Mouse (Mus musculus) MN1 (cell line): ENCODE results near the gene Gm12248.
"Not testable (repeated sequence)": the region's sequence is repeated elsewhere in the genome, so short reads cannot be mapped to it uniquely, and the experiment has no call there.

Source experiments
- DNase-seq: peaks from one replicate; pipeline ENCODE4 v3.0.0-alpha.2; 2016; ENCODE audit warnings: low spot score

The Gm12248 gene

DNA sequence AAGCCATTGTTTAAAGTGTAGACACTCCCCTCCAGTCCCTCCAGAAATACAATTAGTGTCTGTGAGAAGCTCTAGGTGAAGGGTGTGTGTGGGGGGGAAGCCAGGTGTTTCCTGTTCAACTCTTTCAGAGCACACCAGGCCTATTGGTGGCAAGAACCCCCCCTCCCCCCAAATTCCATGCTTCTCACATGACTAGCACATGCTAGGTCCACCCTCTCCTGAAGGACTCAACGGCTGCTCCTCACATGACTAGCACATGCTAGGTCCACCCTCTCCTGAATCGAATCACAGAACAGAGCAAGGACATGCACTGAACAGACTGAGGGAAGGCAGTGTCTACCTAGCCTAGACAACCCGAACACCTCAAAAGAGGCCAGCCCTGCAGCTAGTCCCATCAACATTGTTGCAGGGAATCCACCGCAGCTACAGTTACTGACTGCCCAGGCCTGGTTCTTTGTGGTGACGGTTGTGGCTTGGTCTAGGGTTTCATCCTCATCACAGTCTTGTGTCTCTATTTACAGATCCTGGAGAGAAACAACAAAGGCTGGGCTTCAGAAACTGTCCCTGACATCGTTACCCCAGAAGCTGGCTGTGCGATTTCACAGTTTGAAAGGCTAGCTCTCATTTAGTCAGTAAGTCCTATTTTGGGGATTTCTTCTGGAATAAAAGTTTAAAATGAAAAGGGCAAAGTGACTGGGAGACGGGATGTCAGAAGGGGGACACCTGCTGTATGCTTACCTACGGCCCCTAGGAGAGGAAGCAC lies 9.8 kb upstream of the Gm12248 start:
- DNase-seq = peak; percentile 54

DNA sequence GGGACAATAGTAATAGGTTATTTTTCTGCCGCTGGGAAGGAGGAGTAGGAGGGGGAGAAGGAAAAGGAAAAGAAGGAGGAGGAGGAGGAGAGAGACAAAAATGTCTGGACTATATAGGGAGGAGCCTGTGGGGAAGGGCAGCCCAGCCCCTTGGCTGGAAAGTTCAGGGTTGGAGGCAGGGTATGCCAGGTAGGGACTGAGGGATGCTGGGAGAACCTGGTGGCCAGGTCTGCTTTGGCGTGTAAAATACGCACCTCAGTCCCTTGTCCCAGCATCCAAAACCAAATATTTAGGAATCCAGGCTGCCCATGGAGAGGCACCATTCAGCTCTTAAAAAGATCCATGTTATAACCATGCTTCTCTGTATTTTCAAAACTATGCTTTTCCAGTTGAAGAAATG lies 9.2 kb upstream of the Gm12248 start:
- no peak for DNase-seq

DNA sequence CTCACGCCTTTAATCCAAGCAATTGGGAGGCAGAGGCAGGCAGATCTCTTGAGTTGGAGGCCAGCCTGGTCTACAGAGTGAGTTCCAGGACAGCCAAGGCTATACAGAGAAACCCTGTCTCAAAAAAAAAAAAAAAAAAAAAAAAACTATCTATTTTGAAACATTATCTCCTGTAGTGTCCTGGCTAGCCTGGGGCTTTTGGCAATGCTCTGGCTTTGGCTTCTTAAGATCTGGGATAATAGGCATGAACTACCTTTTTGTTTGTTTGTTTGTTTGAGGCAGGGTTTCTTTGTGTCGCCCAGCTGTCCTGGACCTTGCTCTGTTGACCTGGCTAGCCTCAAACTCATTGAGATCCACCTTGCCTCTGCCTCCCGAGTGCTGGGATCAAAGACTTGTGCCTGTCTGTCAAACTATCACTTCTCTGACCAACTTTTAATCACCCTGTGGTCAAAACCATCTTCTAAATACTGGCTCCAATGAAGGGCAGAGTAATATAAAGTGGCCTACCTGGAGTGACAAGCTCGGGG lies 8.3 kb upstream of the Gm12248 start:
- no peak for DNase-seq

DNA sequence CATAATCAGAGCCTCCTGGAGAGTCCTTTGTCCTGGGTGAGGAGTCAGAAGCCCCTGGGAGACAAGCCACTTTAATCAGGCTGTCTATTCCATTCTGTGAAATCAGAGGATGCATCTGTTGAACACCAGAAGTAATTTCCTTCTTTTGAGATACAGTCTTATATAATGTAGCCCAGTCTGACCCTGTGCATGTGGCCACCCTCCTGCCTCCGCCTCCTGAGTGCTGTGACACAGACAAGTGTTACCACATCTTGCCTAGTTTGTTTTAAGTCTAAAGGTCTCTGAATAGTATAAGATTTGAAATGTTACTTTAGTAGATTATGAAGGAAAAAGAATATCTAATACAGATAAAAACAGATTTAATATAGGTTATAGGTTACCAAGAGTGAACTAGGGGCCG lies 7.1 kb upstream of the Gm12248 start:
- no peak for DNase-seq

DNA sequence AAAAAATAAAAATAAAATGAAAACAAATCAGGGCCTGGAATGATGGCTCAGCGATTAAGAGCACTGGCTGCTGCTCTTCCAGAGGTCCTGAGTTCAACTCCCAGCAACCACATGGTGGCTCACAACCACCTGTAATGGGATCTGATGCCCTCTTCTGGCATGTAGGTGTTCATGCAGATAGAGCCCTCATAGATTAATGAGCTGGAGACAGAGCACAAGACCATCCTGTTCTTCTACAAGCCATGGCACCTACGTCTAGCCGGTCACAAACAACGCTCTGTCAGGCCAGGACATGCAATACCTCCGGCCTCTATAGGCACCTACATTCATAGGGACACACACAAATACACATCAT lies 5.4 kb upstream of the Gm12248 start:
- DNase-seq = not testable (repeated sequence)

DNA sequence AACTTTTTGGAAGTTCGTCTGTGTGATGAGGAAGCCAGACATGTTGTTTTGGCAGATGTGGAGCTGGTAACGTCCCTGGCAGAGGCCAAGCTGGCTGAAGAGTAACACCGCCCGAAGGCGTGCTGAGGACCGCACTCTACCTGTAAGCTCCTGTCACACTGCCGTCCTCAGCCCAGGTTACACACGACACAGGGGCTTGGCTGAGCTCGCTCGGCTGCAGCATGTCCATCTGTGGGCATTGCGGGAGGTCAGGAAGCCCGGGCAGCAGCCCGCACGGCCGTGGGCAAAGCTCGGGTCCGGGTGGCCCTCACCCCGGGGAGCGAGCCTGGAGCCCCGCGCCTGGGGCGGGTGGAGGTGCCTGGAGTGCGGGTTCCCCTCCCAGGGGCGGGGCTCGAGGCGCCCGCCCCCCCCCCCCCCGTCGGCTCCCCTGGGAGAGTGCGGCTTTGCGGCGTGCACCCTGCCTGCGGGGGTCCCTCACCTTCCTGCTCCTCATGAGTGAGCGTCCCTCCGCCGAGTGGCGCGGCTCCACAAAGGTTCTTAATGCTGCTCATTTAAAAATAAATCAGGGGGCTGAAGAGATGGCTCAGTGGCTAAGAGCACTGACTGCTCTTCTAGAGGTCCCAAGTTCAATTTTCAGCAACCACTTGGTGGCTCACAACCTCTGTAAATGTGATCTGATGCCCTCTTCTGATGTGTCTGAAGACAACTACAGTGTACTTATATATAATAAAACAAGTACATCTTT lies 4.9 kb upstream of the Gm12248 start:
- no peak for DNase-seq

DNA sequence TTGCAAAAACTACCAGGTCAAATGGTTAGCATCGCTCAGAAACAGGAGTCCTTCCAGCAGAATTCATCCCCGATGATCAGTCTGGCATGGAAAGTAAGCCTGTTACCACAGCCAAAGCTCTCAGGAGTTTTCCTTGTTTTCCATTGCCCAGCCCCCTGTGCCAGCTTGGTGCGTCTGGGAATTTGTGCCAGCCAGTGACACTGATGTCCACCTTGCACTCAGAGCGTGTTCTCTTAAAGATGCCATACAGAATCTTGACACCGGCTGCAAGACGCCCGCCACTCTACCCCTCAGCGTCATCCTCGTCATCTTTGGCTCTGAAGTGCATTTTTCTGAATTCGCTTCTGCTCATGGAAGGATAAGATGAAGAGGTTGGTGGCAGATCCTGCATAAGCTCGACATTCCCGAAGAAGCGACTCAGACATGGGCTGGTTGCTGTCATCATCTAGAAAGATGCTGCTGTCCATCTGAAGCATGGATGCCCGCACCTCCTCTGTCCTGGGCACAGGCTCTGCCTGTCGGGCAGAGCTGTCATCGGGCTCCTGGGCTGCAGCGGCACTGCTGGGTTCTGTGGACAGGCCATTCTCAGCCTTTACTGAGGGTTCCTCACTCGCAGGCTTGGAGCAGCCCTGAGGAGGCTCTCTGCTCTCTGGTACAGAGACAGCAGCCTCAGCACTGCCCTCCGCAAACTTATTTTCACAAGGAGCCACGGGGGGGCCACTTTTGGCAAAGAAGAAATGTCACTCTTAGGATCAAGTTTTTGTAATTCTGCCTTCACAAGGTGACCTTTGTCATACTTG lies 4.1 kb upstream of the Gm12248 start:
- no peak for DNase-seq

DNA sequence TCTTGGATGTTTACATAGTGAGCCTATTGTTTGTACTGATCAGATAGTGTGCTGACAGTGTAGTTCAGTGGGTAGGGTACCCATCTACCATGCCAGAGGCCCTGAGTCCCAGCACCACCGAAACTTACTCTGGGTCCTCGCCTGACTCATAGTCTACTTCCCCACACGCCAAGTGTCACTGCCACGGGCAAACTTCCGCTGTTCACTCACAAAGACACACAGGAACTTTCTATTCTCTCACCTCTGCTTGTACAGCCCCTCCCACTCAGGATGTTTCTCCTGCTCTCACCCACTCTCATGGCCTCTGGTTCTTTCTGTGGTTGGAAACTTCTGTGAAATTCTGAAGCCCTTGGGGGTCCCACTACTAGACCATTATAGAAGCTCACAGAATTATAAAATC lies 3.2 kb upstream of the Gm12248 start:
- DNase-seq = no peak

DNA sequence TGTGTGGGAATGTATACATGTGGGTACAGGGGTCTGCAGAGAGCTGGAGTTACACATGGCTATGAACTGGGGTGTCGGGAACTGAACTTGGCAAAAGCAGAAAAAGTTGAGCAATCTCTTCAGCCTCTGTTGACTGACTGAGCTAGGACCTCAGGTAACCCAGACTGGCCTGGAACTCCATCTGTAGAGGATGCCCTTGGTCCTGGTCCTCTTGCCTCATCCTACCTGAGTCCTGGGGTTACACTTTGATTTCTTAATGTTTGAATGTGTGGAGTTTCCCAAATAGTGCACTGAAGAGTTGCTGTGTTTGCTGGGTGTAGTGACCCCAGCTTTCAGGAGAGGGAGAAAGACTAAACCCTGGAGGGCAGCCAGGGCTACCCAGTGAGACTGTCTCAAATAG lies 2.6 kb upstream of the Gm12248 start:
- DNase-seq = no peak

DNA sequence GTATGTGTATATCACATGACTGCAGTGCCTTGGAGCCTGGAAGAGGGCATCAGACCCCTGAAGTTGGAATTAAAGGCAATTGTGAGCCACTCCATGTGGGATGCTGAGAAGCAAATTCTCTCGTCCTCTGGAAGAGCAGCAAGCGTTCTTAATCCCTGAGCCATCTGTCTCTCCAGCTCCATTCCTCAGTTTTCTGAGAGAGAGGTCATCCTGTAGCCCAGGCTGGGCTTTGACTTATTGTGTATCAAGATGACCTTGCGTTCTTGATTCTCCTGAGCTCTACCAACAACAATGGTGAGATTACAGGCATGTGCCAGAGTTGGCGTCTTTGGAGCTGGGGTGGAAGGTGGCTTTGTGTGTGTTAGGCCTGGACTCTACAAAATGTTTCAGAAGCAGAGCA lies 1.8 kb upstream of the Gm12248 start:
- no peak for DNase-seq

DNA sequence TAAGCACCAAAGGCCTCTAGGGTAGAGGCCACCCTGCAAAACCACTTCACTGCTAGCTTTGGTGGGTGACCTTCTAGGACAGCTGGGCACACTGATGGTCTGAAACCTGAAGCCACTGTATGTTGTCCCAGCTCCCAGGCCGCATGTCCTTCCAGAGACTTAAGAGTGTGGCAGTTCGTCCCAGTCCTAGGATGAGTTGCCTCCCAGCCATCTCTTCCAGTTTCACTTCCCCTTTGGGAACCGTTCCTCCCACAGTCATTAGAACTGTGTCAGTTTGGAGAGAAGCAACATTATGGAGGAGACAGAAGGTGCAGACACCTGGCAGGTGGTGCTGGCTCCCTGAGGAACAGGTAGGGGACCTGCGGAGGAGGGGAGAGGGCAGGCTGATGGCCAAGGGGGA lies 393 bp downstream of the Gm12248 start:
- DNase-seq = no peak

DNA sequence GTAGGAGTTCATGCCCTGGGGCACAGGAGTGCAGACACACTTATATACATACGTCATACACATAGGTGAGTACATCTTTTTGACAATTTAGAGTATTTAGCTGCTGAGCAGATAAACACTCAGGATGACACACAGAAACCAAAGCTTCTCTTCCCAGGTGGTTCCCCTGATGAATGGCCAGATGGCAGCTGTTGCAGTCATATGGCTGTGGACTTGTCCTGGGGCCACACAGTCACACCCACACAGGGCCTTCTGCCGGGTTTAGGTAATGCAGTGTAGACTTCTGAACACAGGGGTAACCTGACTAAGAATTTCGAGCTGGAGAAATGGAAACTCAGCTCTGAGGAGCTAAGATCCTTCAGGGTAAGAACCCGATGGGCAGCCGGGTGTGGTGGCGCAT lies 11.2 kb downstream of the Gm12248 start:
- DNase-seq = no peak

DNA sequence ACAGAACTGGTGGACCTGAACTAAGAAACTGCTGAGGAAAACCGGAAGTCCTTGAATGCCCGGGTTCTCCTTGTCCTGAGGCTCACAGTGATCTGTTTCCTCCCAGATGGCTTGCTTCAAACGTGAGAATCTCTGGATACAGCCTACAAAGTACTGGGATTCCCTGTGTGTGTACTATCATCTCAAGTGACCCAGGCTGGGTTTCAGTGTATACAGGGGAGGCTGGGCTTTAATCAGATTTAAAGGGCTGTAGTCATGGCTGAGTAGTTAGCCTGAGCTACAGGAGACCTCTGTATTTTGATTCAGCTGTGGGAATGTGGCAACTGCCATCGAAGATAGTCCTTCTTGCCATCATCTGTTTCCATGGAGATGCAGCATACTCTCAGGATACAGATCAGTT lies 15.7 kb downstream of the Gm12248 start:
- DNase-seq = no peak

DNA sequence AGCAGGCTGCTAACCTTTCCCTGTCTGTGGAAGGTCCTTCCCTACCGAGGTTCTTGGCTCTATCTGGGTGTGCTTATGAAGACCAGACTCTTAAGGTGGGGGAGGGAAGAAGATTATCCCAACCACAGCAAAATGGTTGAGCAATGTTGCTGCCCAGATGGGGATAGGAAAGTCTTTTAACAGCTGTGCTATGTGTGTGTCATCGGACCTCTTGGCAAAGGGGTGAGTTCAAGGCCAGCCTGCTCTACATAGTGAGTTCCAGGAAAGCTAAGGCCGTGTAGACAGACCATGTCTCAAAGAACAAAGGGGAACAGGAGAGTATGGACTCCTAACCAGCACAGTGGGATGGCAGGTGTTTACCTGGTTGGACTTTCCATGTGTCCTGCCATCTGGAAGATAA lies 20.0 kb downstream of the Gm12248 start:
- DNase-seq = no peak

DNA sequence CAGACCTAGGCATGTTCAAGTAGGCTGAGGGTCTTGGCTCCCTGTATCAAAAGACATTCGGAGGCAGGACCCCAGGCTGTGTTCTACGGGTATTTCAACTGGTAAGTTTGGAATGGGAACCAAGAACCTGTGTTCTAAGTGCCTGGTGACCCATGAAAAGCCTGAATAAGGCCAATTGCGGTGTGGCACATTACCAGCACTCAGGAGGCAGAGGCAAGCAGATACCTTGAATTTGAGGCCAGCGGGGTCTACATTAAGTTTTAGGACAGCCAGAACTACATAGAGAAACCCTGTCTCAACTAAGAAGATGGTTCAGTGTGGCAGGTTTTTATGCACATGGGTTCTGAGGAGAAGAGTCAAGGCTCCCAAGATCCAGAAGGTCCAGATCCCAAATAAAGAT lies 27.9 kb downstream of the Gm12248 start:
- DNase-seq = no peak

DNA sequence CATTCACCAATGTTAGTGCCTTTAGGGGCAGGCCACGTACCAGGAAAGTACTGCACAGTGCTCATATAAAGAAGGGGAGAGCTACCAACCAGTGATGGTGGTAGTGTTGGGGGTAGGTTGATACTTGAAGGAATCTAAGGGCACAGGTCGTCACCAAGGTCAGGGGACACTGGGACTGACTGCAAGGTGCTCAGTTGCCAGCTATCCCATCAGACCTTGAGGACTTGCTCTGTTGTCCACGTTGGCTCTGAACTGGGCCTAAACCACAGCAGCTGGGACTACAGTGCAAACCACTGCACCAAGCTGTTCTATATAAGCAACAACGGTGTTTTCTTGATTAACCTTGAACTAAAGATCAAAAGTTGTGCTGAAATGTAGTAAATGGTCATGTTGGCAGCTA lies 30.3 kb downstream of the Gm12248 start:
- DNase-seq = no peak

DNA sequence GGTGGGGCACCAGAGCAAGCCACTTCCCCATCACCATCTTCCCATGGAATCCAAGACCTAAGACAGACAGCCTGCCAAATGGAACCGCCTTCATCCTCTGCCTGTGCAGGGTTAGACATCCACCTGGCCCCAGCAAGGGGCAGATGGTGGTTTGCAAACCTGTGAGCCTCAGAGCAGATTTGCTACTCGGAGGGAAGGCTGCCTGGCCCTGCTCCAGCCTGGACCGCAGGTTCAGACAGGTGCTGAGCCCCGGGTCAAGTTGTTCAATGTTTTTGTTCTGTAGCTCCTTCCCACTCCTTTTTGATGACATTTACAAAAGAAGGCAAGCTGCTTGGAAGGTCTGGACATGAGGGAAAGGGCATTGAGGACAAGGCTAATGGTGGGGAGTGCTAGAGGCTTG lies 31.7 kb downstream of the Gm12248 start:
- not testable (repeated sequence) for DNase-seq

DNA sequence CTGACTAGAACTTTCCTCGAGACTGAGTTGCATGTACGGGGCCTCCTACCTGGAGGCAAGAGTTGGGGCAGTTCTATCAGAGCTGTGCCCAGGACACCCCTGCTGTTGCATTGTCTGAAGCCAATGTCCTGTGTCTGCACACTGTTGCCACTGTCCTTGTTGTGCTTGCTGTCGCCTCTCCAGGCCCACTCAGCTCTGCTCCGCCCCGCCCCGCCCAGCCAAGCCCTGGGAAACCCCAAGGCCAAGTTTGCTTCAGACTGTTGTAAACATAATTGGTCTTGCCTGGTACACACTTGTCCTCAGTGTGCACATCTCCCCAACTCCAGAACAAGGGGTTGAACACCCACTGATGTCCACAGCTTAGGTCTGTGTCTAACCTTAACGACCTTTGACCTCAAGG lies 33.2 kb downstream of the Gm12248 start:
- DNase-seq = not testable (repeated sequence)

DNA sequence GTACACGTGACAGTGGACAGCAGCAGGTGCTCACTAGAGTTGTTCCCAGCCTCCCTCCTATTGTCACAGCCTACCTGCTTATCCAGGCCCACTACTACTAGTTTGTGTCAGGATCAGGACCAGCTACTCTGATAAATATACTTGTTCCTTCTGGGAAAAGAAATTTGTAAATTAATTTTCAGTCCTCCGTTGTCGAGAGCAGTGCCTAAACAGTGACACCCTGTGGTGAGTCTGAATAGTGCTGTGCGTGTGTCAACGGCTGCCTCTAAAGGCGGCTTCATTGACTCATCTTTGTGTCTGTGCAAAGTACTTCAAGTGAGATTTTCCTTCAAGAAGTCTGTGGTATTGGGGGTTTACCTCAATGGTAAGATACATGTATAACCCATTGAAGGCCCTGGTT lies 35.5 kb downstream of the Gm12248 start:
- peak; percentile 75 for DNase-seq

DNA sequence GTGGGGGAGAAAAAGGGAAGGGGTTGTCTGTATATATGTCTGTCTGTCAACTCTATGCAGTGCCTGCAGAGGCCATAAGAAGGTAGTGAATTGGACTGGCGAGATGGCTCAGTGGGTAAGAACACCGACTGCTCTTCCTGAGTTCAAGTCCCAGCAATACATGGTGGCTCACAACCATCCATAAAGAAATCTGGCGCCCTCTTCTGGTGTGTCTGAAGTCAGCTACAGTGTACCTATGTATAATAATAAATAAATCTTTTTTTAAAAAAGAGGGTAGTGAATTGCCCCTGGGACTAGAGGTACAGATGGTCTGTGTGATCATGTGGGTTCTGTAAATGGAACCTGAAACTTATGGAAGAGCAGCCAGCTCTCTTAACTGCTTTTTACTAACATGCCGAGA lies 46.5 kb downstream of the Gm12248 start:
- DNase-seq = no peak

DNA sequence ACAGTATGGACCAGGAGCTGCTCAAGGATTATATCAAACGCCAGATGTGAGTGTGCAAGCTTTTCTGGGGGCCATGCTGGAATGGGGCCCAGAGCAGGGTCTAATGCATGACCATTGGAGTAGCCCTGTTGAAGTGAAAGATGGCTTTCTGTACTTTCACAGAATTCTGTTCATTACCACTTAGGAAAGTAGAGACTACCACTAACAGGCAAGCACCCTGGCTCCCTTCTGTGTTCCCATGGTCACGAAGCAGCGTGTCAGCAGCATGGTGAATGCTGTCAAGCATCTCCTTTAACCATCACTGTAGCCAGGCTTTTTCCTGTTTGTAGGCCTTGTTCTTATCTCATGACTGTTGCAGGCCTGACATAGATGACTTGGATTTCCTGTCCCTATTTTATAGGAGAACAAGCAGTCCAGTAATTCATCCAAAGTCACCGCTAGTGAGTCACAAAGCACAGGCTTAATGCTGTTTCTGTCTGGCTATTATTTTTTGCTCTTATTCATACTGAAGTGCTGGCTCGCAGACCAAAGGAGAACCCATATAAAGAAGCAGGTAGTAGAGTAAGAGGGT lies 50.0 kb downstream of the Gm12248 start:
- DNase-seq = no peak

DNA sequence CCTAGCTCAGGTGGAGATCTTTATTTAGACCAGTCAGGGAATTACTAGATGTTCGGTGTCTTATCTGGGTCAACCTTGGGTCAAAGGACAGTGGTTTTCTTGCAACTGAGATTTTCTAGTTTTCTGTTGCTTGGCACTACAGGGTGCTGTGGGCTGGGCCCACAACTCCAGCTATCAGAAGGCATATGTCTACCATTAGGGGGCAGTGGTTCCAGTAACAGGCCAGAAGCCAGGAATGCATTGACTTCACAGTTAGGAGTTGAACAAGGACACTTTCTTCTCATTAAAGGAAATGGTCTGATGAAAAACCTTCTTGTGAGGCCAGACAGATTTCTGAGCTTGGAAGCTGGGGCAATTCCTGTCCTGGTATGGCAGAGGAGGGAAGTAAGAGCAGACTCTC lies 53.9 kb downstream of the Gm12248 start:
- DNase-seq = no peak
